Comparison of ENCODE assay signal across 10 mouse cellular contexts in the genomic region with DNA sequence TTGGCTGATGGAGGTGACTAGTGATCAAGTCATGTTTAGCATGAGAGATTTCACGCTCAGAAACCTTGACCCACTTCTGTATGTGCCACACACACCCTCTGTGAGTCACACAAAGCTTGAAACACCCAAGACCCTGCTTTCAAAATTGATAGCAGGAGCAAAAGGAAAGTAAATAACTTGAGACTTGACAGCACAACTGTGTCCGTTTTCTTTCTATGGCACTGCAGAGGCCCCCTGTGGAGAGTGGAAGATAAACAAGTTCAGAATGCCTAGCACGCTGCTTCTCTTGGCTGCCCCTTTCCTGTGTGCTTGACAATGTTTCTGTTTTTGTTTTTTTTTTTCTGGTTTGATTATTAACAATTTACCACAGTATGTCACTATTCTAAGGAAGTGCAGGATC. TPM values are rescaled to one million over a fixed set of nuclear protein-coding genes. Genes with fewer than 3 reads are reported as not detected.
A peak's percentile ranks its signal among the peaks of the same experiment; 100 is the strongest.
DNase-seq lines count a peak whose midpoint lies in the region; ATAC-seq and TF ChIP-seq lines count a peak whose summit lies in the region.
"Had no signal": no experiment of that assay in that cellular context is flagged by ENCODE, and none has a peak within 500 bp of the region (broad histone marks: within the 10 kb centered on the region; RNA-seq: fewer than 3 reads in every experiment).

No protein-coding gene starts in this region.

- no peaks in the 10 kb centered on the region for H3K9me3 ChIP-seq in hindbrain, postnatal 0 days (ENCODE audit: low read length)
- H3K9me3 ChIP-seq in hindbrain, embryonic 11.5 days (ENCODE audit: control insufficient read depth, low read length) = no peaks in the 10 kb centered on the region
- no peaks in the 10 kb centered on the region for H3K9me3 ChIP-seq in megakaryocyte, embryonic 14.5 days
- H3K9me3 ChIP-seq: limb, embryonic 12.5 days had no signal

- WGBS in hindbrain, postnatal 0 days = 35% methylated on average over 3 of the region's 3 CpGs
- WGBS in hindbrain, embryonic 11.5 days = 36% methylated on average over 3 of the region's 3 CpGs

- no peaks in the 10 kb centered on the region for H3K36me3 ChIP-seq in hindbrain, postnatal 0 days (ENCODE audit: insufficient read depth, low read length)
- no peaks in the 10 kb centered on the region for H3K36me3 ChIP-seq in hindbrain, embryonic 11.5 days (ENCODE audit: control insufficient read depth, insufficient read depth, low read length)
- H3K36me3 ChIP-seq in megakaryocyte, embryonic 14.5 days (replicated peaks; ENCODE audit: low read length) = peaks cover 47% of the 10 kb centered on the region
- H3K36me3 ChIP-seq: limb, embryonic 12.5 days had no signal

- no peak overlapping the region for H3K4me2 ChIP-seq in hindbrain, postnatal 0 days (ENCODE audit: low read depth, low read length)
- no peak overlapping the region for H3K4me2 ChIP-seq in hindbrain, embryonic 11.5 days (replicated peaks; ENCODE audit: low read depth, low read length)
- H3K4me2 ChIP-seq: heart, embryonic 11.5 days; limb, embryonic 12.5 days had no signal

- no peak overlapping the region for H3K4me3 ChIP-seq in hindbrain, postnatal 0 days (ENCODE audit: low read length)
- no peak overlapping the region for H3K4me3 ChIP-seq in hindbrain, embryonic 11.5 days (ENCODE audit: low read depth, low read length)
- H3K4me3 ChIP-seq in megakaryocyte, embryonic 14.5 days (replicated peaks) = peak overlapping the region; percentile 87
- H3K4me3 ChIP-seq: limb, embryonic 12.5 days had no signal

- no peaks in the 10 kb centered on the region for H3K27me3 ChIP-seq in hindbrain, postnatal 0 days (ENCODE audit: insufficient read depth, low read length)
- H3K27me3 ChIP-seq in hindbrain, embryonic 11.5 days (ENCODE audit: control insufficient read depth, insufficient read depth, low read length) = no peaks in the 10 kb centered on the region
- no peaks in the 10 kb centered on the region for H3K27me3 ChIP-seq in megakaryocyte, embryonic 14.5 days (replicated peaks)
- H3K27me3 ChIP-seq: limb, embryonic 12.5 days had no signal

- H3K9ac ChIP-seq in hindbrain, postnatal 0 days (replicated peaks; ENCODE audit: low read length) = no peak overlapping the region
- H3K9ac ChIP-seq in hindbrain, embryonic 11.5 days (ENCODE audit: low read depth, low read length) = no peak overlapping the region
- H3K9ac ChIP-seq: limb, embryonic 12.5 days had no signal

- no peaks in the 10 kb centered on the region for H3K4me1 ChIP-seq in hindbrain, postnatal 0 days (ENCODE audit: insufficient read depth, low read length)
- H3K4me1 ChIP-seq in hindbrain, embryonic 11.5 days (replicated peaks; ENCODE audit: control insufficient read depth, insufficient read depth, low read length) = no peaks in the 10 kb centered on the region
- peaks cover 97% of the 10 kb centered on the region for H3K4me1 ChIP-seq in megakaryocyte, embryonic 14.5 days

- ATAC-seq in hindbrain, postnatal 0 days = no peak
- no peak for ATAC-seq in hindbrain, embryonic 11.5 days (ENCODE audit: low FRiP score)
- ATAC-seq in granulocyte monocyte progenitor cell, adult 5-6 weeks (replicated peaks; ENCODE audit: poor library complexity, severe bottlenecking) = peak; percentile 6
- no peak for ATAC-seq in erythroid progenitor cell, adult 5-6 weeks (replicated peaks; ENCODE audit: low FRiP score, poor library complexity, severe bottlenecking)

- peak; percentile 34 for DNase-seq in hindbrain, postnatal 0 days (ENCODE audit: low spot score)
- no peak for DNase-seq in hindbrain, embryonic 11.5 days (ENCODE audit: low spot score)
- peak; percentile 75 for DNase-seq in CD4-positive helper T cell, adult 2 months (ENCODE audit: low read depth, low spot score)
- no peak for DNase-seq in cerebellum, postnatal 4 days (ENCODE audit: low spot score in 2 of 2)
- DNase-seq in cerebellum, adult 11 months = no peak

- H3K27ac ChIP-seq in hindbrain, postnatal 0 days = no peak overlapping the region
- H3K27ac ChIP-seq in hindbrain, embryonic 11.5 days (ENCODE audit: low read depth, low read length) = no peak overlapping the region
- H3K27ac ChIP-seq: limb, embryonic 12.5 days had no signal

- TF ChIP-seq CTCF in hindbrain, postnatal 0 days (IDR thresholded peaks at IDR 0.05; ENCODE audit: low read depth) = peak; percentile 23; the same call in 1 of the 2 replicates

RNA-seq across cellular contexts. Expression of a gene that starts 8.5 kb away (rescaled TPM):
- 0.68 TPM in 1 of 2 replicates, not detected in the other for total RNA-seq in hindbrain, postnatal 0 days (2014; rRNA removed)
- 1.2 and 1.6 TPM in 2 replicates for polyA plus RNA-seq in hindbrain, postnatal 0 days (2015; fragmentation: Nextera tagmentation; extraction: Ambion mirVana)
- polyA plus RNA-seq in hindbrain, embryonic 11.5 days (2014; fragmentation: Nextera tagmentation; extraction: Ambion mirVana) = 0.20 and 0.71 TPM in 2 replicates
- 84.9 and 101 TPM in 2 replicates for total RNA-seq in granulocyte monocyte progenitor cell, adult 5-6 weeks (2014; fragmentation: Nextera tagmentation)
- total RNA-seq in granulocyte monocyte progenitor cell, adult 5-6 weeks (2017) = 45.8 and 73.5 TPM in 2 replicates
- 6.0 and 6.4 TPM in 2 replicates for polyA plus RNA-seq in megakaryocyte, embryonic 14.5 days (2012; ENCODE audit: insufficient read depth, low replicate concordance)
- 54.1 and 55.9 TPM in 2 replicates for total RNA-seq in erythroid progenitor cell, adult 5-6 weeks (2015; ENCODE audit: low replicate concordance)
- 17.2 and 18.8 TPM in 2 replicates for total RNA-seq in erythroid progenitor cell, adult 5-6 weeks (2017; ENCODE audit: low replicate concordance)

RNA-seq across cellular contexts. Expression of a gene that starts 20.9 kb away (rescaled TPM):
- not detected in 2 replicates for total RNA-seq in hindbrain, postnatal 0 days (2014; rRNA removed)
- polyA plus RNA-seq in hindbrain, postnatal 0 days (2015; fragmentation: Nextera tagmentation; extraction: Ambion mirVana) = 0.20 and 0.52 TPM in 2 replicates
- polyA plus RNA-seq in hindbrain, embryonic 11.5 days (2014; fragmentation: Nextera tagmentation; extraction: Ambion mirVana) = not detected in 2 replicates
- total RNA-seq in granulocyte monocyte progenitor cell, adult 5-6 weeks (2014; fragmentation: Nextera tagmentation) = 6.8 and 8.9 TPM in 2 replicates
- total RNA-seq in granulocyte monocyte progenitor cell, adult 5-6 weeks (2017) = 27.9 and 40.5 TPM in 2 replicates
- 0.45 TPM in 1 of 2 replicates, not detected in the other for polyA plus RNA-seq in megakaryocyte, embryonic 14.5 days (2012; ENCODE audit: insufficient read depth, low replicate concordance)
- 10.5 and 29.3 TPM in 2 replicates for total RNA-seq in erythroid progenitor cell, adult 5-6 weeks (2015; ENCODE audit: low replicate concordance)
- 19.6 and 28.1 TPM in 2 replicates for total RNA-seq in erythroid progenitor cell, adult 5-6 weeks (2017; ENCODE audit: low replicate concordance)
- polyA plus RNA-seq: heart, embryonic 11.5 days; limb, embryonic 12.5 days had no signal

RNA-seq across cellular contexts. Expression of a gene that starts 29.8 kb away (rescaled TPM):
- total RNA-seq in hindbrain, postnatal 0 days (2014; rRNA removed) = not detected in 2 replicates
- polyA plus RNA-seq in hindbrain, postnatal 0 days (2015; fragmentation: Nextera tagmentation; extraction: Ambion mirVana) = not detected in 2 replicates
- polyA plus RNA-seq in hindbrain, embryonic 11.5 days (2014; fragmentation: Nextera tagmentation; extraction: Ambion mirVana) = not detected in 2 replicates
- not detected in 2 replicates for total RNA-seq in granulocyte monocyte progenitor cell, adult 5-6 weeks (2014; fragmentation: Nextera tagmentation)
- not detected in 2 replicates for total RNA-seq in granulocyte monocyte progenitor cell, adult 5-6 weeks (2017)
- polyA plus RNA-seq in megakaryocyte, embryonic 14.5 days (2012; ENCODE audit: insufficient read depth, low replicate concordance) = not detected in 2 replicates
- total RNA-seq in erythroid progenitor cell, adult 5-6 weeks (2015; ENCODE audit: low replicate concordance) = not detected in 2 replicates
- not detected in 2 replicates for total RNA-seq in erythroid progenitor cell, adult 5-6 weeks (2017; ENCODE audit: low replicate concordance)
- polyA plus RNA-seq: heart, embryonic 11.5 days; limb, embryonic 12.5 days had no signal

RNA-seq across cellular contexts. Expression of a gene that starts 33.8 kb away (rescaled TPM):
- total RNA-seq in hindbrain, postnatal 0 days (2014; rRNA removed) = 0.78 and 1.7 TPM in 2 replicates
- polyA plus RNA-seq in hindbrain, postnatal 0 days (2015; fragmentation: Nextera tagmentation; extraction: Ambion mirVana) = 0.16 and 0.49 TPM in 2 replicates
- polyA plus RNA-seq in hindbrain, embryonic 11.5 days (2014; fragmentation: Nextera tagmentation; extraction: Ambion mirVana) = 0.11 and 0.42 TPM in 2 replicates
- total RNA-seq in granulocyte monocyte progenitor cell, adult 5-6 weeks (2014; fragmentation: Nextera tagmentation) = 40.1 and 45.9 TPM in 2 replicates
- 29.3 and 35.2 TPM in 2 replicates for total RNA-seq in granulocyte monocyte progenitor cell, adult 5-6 weeks (2017)
- 0.57 TPM in 1 of 2 replicates, not detected in the other for polyA plus RNA-seq in megakaryocyte, embryonic 14.5 days (2012; ENCODE audit: insufficient read depth, low replicate concordance)
- total RNA-seq in erythroid progenitor cell, adult 5-6 weeks (2015; ENCODE audit: low replicate concordance) = 19.1 and 19.3 TPM in 2 replicates
- 13.3 and 13.7 TPM in 2 replicates for total RNA-seq in erythroid progenitor cell, adult 5-6 weeks (2017; ENCODE audit: low replicate concordance)
- polyA plus RNA-seq: heart, embryonic 11.5 days had no signal

RNA-seq across cellular contexts. Expression of a gene that starts 57.2 kb away (rescaled TPM):
- not detected in 2 replicates for total RNA-seq in hindbrain, postnatal 0 days (2014; rRNA removed)
- polyA plus RNA-seq in hindbrain, postnatal 0 days (2015; fragmentation: Nextera tagmentation; extraction: Ambion mirVana) = not detected in 2 replicates
- not detected in 2 replicates for polyA plus RNA-seq in hindbrain, embryonic 11.5 days (2014; fragmentation: Nextera tagmentation; extraction: Ambion mirVana)
- total RNA-seq in granulocyte monocyte progenitor cell, adult 5-6 weeks (2014; fragmentation: Nextera tagmentation) = not detected in 2 replicates
- total RNA-seq in granulocyte monocyte progenitor cell, adult 5-6 weeks (2017) = not detected in 2 replicates
- not detected in 2 replicates for polyA plus RNA-seq in megakaryocyte, embryonic 14.5 days (2012; ENCODE audit: insufficient read depth, low replicate concordance)
- total RNA-seq in erythroid progenitor cell, adult 5-6 weeks (2015; ENCODE audit: low replicate concordance) = not detected in 2 replicates
- not detected in 2 replicates for total RNA-seq in erythroid progenitor cell, adult 5-6 weeks (2017; ENCODE audit: low replicate concordance)
- polyA plus RNA-seq: heart, embryonic 11.5 days; limb, embryonic 12.5 days had no signal

Comparison
In these comparisons a context has a peak if more than half of its experiments do, and no peak if none do; other contexts are left out.
1. DNase-seq: peak in hindbrain, postnatal 0 days (single experiment) and CD4-positive helper T cell, adult 2 months (single experiment); none in hindbrain, embryonic 11.5 days (single experiment), cerebellum, postnatal 4 days (0 of 2) and cerebellum, adult 11 months (single experiment).
2. RNA of a gene that starts 8.5 kb away (total RNA-seq): 45.8 to 101 TPM in granulocyte monocyte progenitor cell, adult 5-6 weeks and 17.2 to 55.9 TPM in erythroid progenitor cell, adult 5-6 weeks; 0.68 TPM in hindbrain, postnatal 0 days; every median in the first group is over 10 times any median in the second.